Mouse (Mus musculus): ENCODE measurements at regions not wholly inside any gene's neighbourhood (a gene's known extent, or its start where the extent isn't known, plus 50 kb on each side); places are given as distances from the start of the nearest gene placed in this dataset.
A peak's percentile ranks its signal among the peaks of the same experiment; 100 is the strongest.

DNA sequence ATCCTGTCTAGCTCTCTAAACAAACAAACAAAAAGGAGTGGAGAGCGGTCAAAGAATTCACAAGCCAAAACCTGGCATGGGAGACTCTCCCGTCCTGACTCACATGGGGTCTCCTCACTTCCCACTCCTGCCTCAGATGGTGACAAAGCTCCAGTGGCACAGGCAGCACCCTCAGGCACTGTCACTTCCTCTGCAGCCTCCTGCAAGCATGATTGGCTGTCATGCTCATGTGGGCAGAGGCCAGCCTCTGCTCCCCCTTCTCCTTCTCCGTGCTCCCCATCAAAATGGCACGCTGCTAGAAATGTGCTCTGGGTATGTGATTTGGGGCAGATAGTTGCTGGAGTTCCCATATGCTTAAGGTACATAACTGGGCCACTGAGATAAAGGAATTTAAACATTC lies 255.4 kb downstream of the Dhx15 start:
- ATAC-seq (replicated peaks; ENCODE audit: low FRiP score, poor library complexity, severe bottlenecking) = no peak

DNA sequence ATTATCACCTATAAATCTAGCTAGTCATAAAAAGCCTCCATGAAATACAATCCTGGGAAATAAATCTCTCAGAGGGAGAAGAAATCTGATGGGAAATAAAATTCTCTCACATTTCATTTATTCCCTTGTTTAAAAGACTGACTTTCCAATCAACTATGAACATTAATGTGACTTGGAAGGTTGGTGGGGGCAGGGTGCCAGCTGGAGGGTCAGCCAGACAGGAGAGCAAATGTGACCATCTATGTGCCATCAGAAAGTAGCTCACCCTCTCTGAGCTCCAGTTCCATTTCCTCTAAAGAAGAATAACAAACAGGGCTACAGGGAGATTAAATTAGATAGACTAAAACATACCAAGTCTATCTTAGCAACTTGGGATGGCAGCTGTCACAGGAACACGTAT lies 257.0 kb downstream of the Dhx15 start:
- ATAC-seq (replicated peaks; ENCODE audit: low FRiP score, poor library complexity, severe bottlenecking) = no peak

DNA sequence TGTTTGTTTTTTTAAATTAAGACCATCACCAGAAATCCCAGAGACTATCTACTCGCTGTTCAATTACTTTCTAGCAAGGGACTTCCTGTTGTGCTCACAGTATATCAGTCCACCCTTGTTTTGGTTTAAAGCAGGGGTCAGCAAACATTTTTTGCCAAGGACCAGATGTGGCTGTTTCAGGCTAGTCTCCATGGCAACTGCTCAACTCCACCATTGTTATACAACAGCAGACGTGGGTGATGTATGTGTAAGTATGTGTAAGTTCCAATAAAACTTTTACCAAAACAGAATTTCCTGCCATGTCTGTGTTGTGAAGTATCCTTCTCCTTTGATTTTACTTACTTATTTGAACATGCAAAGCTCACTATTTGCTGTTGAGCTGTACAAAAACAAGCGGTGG lies 259.9 kb downstream of the Dhx15 start:
- no peak for ATAC-seq (replicated peaks; ENCODE audit: low FRiP score, poor library complexity, severe bottlenecking)

DNA sequence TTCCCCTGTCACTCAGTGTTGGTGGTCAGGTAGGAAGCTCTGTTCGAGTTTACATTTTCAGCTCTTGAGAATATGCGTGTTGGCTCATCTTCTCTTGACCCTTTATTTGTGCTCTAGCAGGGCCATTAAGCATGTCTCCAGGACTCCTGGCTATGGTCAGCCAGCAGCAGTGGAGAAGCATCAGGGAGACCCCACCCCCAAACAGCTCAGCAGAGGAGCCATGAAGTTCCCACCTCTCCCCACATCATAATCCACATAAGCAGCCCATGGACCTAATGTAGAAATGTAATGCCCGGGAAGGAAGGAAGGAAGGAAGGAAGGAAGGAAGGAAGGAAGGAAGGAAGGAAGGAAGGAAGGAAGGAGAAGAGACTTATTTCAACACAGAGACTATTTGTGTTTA lies 261.5 kb downstream of the Dhx15 start:
- no peak for ATAC-seq (replicated peaks; ENCODE audit: low FRiP score, poor library complexity, severe bottlenecking)

DNA sequence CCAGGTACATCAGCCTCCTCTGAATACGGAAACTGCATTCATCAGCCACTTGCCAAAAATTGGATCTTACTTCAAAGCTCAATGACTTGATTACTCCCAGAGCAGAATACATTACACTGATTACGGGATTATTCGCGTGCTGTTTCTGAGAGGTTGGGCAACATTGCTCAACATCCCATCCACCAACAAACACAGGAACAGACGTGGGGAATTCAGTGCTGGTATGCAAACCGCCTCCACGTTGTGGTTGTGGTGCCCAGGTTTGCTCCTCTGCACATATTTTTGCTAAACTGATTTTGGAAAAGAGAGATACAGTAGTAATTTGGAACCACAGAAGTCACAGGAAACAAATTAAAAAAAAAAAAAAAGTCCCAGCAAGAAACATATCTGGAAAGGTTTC lies 266.9 kb downstream of the Dhx15 start:
- no peak for ATAC-seq (replicated peaks; ENCODE audit: low FRiP score, poor library complexity, severe bottlenecking)

DNA sequence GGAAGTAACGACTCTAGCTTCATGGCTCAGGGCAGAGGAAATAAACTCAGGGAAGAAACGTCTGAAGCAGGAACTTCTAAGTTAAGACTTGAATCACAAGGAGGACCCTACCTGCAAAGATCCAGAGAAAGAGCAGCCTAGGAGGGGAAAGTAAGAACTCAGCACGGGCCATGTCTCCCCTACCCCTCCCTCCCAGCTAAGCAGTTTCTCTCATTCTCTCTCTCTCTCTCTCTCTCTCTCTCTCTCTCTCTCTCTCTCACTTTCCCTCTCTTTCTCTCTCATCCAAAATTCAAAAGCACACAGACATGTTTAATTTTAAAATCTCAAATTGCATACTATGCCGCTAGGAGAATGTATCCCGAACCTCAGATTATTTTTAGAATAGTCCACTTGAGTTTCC lies 267.3 kb downstream of the Dhx15 start:
- no peak for ATAC-seq (replicated peaks; ENCODE audit: low FRiP score, poor library complexity, severe bottlenecking)

DNA sequence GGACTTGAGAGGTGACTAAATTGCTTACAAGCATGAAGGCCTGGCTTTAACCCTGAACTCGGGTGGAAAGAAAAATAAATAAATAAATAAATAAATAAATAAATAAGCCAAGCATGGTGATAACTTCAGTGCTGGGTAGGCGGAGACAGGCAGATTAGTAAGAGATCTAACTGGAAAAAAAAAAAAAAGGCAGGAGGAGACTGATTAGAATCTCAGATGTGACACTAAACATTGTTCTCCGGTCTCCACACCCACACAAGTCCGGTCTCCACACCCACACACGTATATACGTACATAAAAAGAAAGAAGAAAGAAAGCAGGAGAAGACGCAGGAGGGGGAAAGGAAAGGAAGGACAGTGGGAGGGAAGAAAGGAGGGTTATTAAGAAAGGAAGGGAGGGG lies 267.8 kb downstream of the Dhx15 start:
- no peak for ATAC-seq (replicated peaks; ENCODE audit: low FRiP score, poor library complexity, severe bottlenecking)

DNA sequence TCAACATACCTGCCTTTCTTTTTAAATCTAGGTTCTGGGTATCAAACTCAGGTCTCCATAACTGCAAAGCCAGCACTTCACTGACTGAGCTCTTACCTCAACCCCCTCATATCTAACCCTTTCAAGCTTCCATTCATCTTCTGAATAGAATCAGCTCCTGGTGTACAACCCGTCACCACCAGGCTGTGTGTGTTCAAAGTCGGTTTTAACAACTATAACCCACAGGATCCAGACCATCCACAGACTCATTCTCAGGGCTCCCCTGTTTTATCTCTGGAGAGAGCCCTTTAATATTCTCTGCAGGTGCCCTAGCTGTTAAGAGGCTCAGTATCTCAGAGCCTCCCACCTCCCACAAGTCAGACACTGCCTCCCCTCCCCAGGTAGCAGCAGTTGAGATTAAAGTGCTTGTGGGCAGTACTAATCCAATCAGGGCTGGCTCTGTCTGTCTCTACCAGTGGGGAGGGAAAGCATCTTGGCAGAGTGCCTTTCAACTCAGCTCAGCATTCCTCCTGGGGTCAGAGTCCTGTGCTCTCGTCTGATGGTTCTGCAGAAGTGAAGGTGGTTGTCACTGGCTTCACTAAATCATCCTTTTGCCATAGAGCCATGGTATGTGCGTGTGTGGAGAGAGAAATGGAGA lies 272.4 kb downstream of the Dhx15 start:
- ATAC-seq (replicated peaks; ENCODE audit: low FRiP score, poor library complexity, severe bottlenecking) = no peak

DNA sequence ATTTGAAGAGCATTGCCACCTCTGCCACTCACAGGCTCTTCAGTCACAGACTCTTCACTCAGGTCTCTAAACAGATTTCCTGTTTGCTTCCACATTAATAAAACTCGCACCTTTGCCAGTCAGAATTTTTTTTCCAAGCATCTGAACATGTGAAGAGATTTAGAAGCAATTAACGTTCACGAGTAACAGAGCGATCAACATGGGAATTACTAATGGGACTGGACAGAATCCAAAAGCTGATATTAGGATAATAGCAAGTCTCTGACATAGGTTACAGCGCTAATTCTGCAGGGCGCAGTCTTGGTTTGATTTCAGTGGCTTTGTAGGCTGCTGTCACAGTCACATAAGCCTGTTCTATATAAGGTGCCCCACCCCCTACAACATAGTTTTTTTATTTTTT lies 275.6 kb downstream of the Dhx15 start:
- ATAC-seq (replicated peaks; ENCODE audit: low FRiP score, poor library complexity, severe bottlenecking) = no peak

DNA sequence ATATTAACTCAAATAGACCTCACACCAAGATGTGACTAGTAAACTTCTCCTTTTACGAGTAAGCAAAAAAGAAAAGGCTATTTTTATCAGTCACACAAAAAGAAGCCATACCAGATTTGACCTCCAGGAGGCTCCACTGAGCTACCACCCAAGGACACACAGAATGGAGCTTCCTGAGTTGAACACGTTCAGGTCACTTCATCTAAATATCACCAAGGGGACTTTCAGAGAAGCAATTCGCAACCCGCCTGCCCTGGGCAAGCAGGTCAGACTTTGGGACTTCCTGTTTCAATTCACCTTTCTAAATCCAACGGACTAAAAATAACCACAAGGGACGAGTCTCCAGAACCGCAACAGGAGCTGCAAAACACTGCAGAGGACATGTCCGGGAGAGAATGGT lies 281.5 kb downstream of the Dhx15 start:
- ATAC-seq (replicated peaks; ENCODE audit: low FRiP score, poor library complexity, severe bottlenecking) = peak; percentile 77

DNA sequence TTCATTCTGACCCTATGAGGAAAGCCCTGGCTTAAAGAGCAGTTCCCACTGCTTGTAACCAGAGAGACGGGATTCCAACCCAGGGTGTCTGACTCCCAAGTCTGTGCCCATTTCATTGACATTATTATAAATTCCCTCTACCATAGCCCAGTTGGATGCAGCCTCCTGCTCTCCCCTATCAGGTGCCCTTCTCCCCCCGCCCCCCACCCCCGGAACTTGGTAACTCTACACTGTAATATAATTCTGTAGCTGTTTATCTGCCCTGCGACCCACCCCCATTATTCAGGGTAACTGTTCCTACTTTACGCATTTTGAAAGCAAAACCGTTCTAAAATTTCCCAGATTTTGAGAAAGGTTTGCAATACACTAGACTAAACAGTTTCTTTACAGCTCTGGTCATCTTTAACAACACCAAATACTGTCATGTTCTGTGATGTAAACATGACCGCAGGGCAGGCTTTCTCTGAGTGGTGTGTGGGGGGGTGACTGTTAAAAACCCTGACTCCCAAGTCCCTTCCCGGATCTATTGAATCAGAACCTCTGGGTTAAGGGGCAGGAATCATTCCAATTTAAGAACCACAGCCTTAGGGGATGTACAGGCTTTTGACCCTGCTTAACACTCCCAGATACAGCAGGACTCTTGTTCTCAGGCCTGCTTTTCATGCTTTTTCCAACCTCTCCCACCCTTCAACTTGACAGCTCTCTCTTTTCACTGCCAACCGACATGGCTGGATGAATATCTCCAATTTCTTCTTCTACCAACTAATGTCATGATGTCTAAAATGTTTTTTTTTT lies 283.8 kb downstream of the Dhx15 start:
- no peak for ATAC-seq (replicated peaks; ENCODE audit: low FRiP score, poor library complexity, severe bottlenecking)

DNA sequence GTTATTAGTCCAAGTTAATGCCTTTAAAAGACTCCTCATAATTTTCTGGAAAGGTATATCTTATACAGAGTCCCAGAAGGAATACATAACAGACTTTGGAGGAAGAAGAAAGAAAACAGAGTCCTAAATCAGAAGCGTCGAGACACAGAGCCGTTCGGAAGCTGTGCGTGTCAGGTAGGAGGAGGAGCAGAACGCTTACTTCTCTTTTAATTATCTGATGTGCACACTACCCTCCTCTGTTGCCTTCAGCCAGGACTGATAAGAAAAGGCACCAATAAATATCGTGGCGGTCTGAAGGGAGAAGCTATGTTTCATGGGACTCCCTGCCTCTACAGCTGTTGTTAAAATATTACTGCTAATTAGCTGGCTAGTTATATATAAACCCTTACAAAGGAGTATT lies 296.2 kb downstream of the Dhx15 start:
- peak; percentile 77 for ATAC-seq (replicated peaks; ENCODE audit: low FRiP score, poor library complexity, severe bottlenecking)

DNA sequence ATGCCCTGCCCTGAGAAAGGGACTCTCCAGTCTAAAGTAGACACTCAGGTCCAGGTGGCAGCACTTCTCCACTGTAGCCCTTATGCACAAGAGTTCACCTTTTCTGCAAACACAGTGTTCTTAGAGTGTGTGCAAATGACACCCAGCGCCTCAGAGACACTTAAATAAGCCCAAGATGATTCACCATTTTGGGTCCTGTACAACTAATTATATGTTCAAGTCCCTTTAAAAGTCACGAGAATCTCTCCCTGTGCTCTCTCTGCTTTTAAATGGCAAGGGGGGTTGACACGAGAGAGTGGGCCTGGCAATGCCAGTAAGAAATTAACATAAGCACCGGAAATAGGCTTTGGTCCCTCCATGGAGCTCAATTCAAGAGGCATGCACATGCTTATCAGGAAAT lies 299.0 kb downstream of the Dhx15 start:
- no peak for ATAC-seq (replicated peaks; ENCODE audit: low FRiP score, poor library complexity, severe bottlenecking)

DNA sequence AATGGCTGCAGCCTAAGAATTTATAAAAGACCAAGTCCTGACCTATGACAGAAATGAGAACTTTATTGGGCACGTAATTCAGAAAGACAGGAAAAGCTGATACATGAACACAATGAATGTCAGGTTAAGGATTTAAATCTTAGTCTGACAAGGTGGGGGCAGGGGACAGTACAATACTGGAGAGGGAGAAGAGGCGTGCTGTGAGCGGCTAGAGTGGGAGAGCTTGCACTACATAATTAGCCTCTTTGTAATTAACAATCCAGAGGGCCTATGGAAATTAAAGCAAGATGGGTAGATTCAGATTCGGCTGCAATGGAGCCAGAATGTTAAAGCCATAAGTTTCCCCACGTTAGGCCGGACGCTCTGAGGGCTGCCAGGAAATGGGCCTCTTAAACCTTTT lies 301.9 kb downstream of the Dhx15 start:
- no peak for ATAC-seq (replicated peaks; ENCODE audit: low FRiP score, poor library complexity, severe bottlenecking)

DNA sequence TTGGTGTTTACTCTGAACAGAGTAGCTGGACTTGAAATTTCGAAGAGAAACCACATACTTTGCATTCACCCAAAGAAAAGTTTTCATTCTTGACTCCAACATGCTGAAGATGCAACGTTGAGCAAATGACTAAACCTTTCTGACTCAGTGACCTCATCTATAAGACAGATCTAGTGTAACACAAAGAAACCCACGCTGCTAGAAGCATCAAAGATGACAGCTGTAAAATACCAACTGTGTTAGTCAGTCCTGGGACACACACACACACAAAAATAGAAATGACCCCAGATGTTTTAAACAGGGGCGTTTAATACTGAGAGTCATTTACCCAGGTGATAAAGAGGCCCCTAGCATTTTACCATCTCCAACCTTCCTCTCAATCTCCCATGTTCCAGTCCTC lies 307.7 kb downstream of the Dhx15 start:
- ATAC-seq (replicated peaks; ENCODE audit: low FRiP score, poor library complexity, severe bottlenecking) = no peak

DNA sequence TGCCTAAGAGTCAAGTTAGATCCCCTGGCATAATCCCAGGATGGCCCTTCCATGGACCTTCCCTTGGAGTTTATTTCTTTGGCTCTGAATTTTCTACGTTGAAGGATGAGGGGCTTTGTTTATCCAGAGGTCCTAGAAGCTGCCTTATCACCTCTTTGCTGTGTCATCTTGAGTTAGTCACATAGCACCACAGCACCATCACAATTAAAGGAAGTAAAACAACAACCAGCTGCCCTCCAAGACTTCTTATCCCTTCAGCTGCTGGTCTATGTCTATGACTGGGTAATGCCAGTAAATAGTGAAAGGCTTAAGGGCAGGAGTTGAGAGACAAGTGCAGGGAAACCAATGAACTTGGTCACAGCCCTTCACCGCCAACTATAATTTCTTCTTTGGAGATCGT lies 308.1 kb downstream of the Dhx15 start:
- no peak for ATAC-seq (replicated peaks; ENCODE audit: low FRiP score, poor library complexity, severe bottlenecking)

DNA sequence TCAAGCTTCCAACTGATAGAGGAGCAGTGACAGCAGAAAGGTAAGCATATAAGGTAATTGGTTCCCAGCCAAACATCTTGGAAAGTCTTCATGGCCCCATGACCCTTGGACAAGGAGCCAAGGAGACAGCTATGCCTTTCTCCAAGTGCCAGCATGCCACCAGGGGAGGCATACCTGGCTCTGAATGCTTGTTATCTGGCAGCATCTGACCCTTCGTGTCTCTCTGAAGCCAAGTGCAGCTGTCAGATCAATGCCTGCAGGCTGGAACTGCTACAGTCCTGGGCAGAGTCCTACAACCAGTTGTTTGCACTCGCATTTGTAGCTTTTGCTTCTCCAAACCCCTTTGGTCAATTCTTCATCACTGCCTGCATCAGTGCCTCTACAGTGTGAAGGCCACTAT lies 309.3 kb upstream of the Ppargc1a start:
- no peak for ATAC-seq (replicated peaks; ENCODE audit: low FRiP score, poor library complexity, severe bottlenecking)

DNA sequence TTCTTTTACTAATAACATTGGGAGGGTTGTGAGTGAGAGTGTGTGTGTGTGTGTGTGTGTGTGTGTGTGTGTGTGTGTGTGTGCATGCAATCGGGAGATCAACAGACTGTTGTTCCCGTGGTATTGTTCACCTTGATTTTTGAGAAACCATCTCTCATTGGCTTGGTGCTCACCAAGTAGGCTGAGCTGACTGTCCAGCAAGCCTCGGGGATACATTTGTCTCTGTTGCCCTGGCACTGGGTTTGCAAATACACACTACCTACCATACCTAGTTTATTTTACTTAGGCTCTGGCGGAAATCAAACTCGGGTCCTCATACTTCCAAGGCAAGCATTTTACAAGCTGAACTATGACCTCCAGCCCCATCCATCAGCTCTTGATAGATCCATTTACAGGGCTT lies 306.0 kb upstream of the Ppargc1a start:
- no peak for ATAC-seq (replicated peaks; ENCODE audit: low FRiP score, poor library complexity, severe bottlenecking)

DNA sequence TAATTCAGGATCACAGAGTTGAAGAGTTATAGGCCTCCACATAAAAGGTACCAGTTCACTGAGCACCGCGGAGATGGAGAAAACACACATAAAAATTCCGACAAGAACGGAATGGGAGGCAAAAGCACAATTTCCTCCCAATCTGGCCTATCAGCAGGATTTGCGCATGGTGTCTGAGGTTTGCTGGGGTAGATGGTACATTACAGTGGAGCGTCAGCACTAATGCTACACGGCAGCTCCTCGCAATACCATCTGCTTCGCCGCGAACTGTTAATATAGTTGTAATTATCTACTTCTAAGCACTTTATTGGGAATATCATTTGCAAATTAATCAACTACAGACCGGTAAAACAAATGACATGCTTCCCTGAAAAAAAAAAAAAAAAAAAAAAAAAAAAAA lies 304.2 kb upstream of the Ppargc1a start:
- ATAC-seq (replicated peaks; ENCODE audit: low FRiP score, poor library complexity, severe bottlenecking) = no peak

DNA sequence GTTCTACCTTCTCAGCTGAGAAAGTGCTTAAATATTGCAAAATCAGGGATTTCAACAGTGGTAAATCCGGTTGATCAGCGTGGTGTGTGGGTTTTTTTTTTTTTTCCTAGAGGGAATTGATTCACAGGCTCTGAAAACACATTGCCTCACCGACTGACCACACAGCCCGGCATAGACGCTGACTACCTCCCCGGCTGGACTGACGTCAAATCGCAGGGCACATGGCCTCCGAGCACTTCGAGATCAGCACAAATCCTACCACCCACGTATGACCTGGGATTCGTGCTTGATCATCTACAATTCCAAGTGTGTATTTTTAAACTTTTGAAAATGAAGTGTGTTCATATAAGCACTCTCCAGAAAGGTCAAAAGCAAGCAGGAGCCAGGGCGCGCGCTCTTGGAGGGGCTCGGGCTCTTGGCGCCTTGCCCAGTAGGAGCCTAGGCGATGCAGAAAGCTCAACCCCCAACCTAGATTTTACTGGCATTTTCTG lies 300.7 kb upstream of the Ppargc1a start:
- ATAC-seq (replicated peaks; ENCODE audit: low FRiP score, poor library complexity, severe bottlenecking) = no peak

DNA sequence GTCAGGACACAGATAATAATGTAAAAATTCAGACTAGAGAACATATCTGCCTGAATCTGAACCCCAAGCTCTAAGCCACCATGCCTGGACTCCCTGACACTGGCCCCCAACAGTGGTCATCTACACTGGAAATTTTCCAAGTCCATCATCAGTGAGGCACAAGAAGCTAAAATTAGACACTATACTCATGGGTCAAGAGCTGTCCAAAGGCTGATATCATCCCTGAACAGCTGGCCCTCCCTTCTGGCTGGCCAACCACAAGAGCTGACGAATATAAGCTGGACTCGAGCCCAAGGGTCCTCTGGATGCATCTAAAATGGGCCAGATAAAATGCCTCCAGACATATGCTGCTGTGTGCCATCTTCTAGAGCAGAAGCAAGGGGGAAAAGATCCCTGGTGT lies 298.5 kb upstream of the Ppargc1a start:
- ATAC-seq (replicated peaks; ENCODE audit: low FRiP score, poor library complexity, severe bottlenecking) = no peak

DNA sequence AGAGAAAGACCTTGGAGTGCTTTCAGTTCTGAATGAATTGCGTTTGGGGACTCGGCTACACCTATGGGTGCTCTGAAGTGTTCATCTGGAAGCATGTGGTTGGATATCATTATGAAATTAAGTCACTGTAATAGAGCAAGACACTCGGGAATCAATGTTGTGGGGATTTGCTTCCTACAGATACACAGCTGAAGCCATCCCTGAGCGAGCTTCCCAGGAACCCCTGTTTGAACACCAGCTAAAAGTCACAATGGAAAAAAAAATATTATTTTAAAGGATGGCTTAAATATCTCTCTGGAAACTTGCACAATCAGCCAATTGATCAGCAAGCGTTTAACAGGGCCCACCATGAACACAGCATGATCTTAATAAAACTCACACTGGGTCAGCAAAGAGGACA lies 293.0 kb upstream of the Ppargc1a start:
- no peak for ATAC-seq (replicated peaks; ENCODE audit: low FRiP score, poor library complexity, severe bottlenecking)

Measured in erythroblast, adult 5-6 weeks (primary cell).